Mouse (Mus musculus) olfactory bulb, adult 2 months (tissue): ENCODE measurements around the gene Zfp704. TPM values are rescaled to one million over a fixed set of nuclear protein-coding genes. Genes with fewer than 3 reads are reported as not detected.

Experiments
- H3K27ac ChIP-seq: fragments of 200-500 bp; 2 replicates; pipeline ENCODE4 v1.5.1; 2012; ENCODE audit warnings: low read depth, low read length; ENCODE audit not compliant: insufficient read depth
- H3K4me1 ChIP-seq: fragments of 200-500 bp; 2 replicates; pipeline ENCODE4 v1.6.1; 2012; ENCODE audit warnings: low read length; ENCODE audit not compliant: control insufficient read depth, insufficient read depth
- H3K4me3 ChIP-seq: fragments of 200-500 bp; 2 replicates; pipeline ENCODE4 v1.5.1; 2012; ENCODE audit warnings: mild to moderate bottlenecking, low read depth, low read length, moderate library complexity; ENCODE audit not compliant: insufficient read depth
- CTCF ChIP-seq: fragments of 200-500 bp; IDR thresholded peaks from 2 replicates; pipeline ENCODE4 v1.5.1; 2012; ENCODE audit warnings: low read depth, mild to moderate bottlenecking, low read length, moderate library complexity; ENCODE audit not compliant: insufficient read depth
- POLR2A ChIP-seq: fragments of 200-500 bp; IDR thresholded peaks from 2 replicates; pipeline ENCODE4 v1.6.1; 2012; ENCODE audit warnings: mild to moderate bottlenecking, low read depth, low read length, moderate library complexity; ENCODE audit not compliant: insufficient read depth
- WGBS: fragments of 180-500 bp; shearing (Covaris S2); methylation state at CpG from one replicate; pipeline ENCODE4 v1.1.7; 2018; 5-methylcytosine and 5-hydroxymethylcytosine counted together
- polyA plus RNA-seq: library from polyadenylated mRNA; stranded (reverse); fragments of >200 nt; gene quantifications from 2 replicates; pipeline ENCODE4 v1.2.4, GENCODE M21; 2012; ENCODE audit warnings: low replicate concordance; ENCODE audit not compliant: missing spikeins, insufficient read depth, insufficient read length

Gene Zfp704
- polyA plus RNA-seq, 1 experiment, result not detected

- WGBS, result 85% methylated on average over 7 of the region's 7 CpGs
- no peak overlapping the region for H3K27ac ChIP-seq
- no peak overlapping the region for H3K4me3 ChIP-seq
- TF ChIP-seq CTCF, result no peak
- TF ChIP-seq POLR2A, result no peak
- H3K4me1 ChIP-seq, result no peaks in the 10 kb centered on the region
These were observed 160.5 kb downstream of the Zfp704 start for GRCm38 (mm10) chr3:9449261-9450007.

GRCm38 (mm10) chr3:9448541-9448940, 161.3 kb downstream of the Zfp704 start:
- Histone ChIP-seq H3K27ac (no peak overlapping the region), H3K4me1 (no peaks in the 10 kb centered on the region), H3K4me3 (no peak overlapping the region)
- TF ChIP-seq CTCF (no peak), POLR2A (no peak)
- WGBS, result 97% methylated on average over 5 of the region's 5 CpGs

DNA sequence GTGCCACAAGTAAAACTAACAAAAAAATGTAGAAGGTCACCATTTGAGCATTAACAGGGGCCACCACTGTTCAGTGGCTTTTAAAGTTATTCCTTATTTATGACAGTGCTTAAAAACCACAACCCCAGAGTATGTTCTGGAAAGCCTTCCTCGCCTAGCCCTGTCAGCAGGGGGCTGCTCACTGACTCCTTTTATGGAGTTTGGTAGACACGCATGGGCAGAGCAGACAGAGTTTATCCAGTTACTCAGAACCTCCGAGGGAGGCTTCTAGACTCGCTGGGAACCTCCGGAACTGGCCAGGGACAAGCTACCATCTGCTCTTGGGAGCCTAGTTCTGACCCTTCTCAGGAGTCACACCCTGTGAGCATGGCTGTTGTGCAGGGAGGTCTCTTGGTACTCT, 165.3 kb downstream of the Zfp704 start:
- 87% methylated on average over 5 of the region's 5 CpGs for WGBS
- peaks cover 9% of the 10 kb centered on the region for H3K4me1 ChIP-seq
- H3K4me3 ChIP-seq, result no peak overlapping the region
- TF ChIP-seq CTCF, result no peak
- H3K27ac ChIP-seq, result no peak overlapping the region

- H3K4me3 ChIP-seq, result no peak overlapping the region
- no peak overlapping the region for H3K27ac ChIP-seq
- TF ChIP-seq CTCF (no peak), POLR2A (no peak)
- WGBS, result 94% methylated on average over 7 of the region's 7 CpGs
- peaks cover 9% of the 10 kb centered on the region for H3K4me1 ChIP-seq
These were observed 165.9 kb downstream of the Zfp704 start for GRCm38 (mm10) chr3:9443981-9444380.

DNA sequence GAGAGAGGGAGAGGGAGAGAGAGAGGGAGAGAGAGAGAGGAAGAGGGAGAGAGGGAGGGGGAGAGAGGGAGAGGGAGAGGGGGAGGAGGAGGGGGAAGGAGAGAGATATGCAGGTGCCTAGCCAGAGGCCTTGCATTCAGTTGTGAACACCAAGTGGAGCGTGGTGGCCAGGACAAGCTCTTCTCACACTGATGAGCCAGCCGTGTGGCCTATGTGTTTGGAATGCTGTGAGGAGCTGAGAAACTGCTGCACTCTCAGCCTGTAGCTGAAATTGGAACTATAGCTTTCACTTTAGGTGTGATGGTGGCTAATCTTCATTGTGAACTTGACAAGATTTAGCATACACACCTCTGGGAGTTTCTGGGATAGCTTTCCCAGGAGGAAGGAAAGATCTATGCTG, 166.4 kb downstream of the Zfp704 start:
- 75% methylated on average over 2 of the region's 2 CpGs for WGBS
- Histone ChIP-seq H3K27ac (no peak overlapping the region), H3K4me1 (peaks cover 9% of the 10 kb centered on the region), H3K4me3 (no peak overlapping the region)
- TF ChIP-seq CTCF (no peak), POLR2A (no peak)

DNA sequence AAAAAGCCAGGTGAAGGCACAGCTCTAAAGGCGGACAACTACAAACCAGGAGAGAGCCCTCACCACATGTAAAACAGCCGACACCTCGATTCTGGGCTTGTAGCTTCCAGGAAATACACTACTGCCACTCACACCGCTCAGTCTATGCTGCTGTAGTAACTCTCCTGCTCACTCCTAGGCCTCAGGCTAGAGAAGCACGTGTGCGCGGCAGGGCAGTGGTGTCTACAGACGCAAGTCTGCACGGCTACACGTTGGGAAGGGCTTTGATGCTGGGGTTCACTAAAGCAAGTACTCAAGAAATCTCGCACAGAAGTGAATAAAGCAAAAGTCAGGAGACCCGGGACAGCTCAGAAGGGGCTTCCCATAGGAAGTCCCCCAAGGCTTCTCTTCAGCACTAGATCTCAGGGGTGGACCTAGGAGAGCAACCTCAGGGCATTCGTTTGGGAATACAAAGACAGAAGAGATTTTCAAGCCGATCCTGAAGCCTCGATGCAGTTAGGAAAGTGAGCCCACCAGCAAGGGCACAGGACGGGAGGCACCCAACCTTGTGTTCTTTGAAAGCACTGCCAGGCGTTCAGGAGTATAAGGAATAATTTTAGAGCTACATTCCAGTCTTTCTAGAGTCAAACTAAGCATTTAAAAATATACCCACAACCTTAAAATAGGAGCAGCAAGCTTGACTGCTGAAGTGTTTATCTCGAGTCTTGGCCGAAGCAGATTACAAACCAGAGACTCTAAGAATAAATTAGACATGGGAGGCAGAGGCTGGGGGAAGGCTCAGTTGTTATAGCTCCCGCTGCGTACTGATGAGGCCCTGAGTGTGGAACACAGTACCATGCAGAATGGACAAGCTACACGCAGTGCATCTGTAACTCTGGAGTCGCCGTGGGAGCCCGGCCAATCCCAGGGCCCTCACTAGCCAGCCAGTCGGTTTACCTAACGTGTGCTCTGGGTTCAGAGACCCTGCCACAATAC, 168.0 kb downstream of the Zfp704 start:
- TF ChIP-seq POLR2A (no peak), CTCF (no peak)
- H3K27ac ChIP-seq, result no peak overlapping the region
- no peak overlapping the region for H3K4me3 ChIP-seq
- 74% methylated on average over 27 of the region's 27 CpGs for WGBS
- peaks cover 9% of the 10 kb centered on the region for H3K4me1 ChIP-seq

GRCm38 (mm10) chr3:9440466-9440865, 169.4 kb downstream of the Zfp704 start:
- Histone ChIP-seq H3K27ac (no peak overlapping the region), H3K4me1 (peaks cover 9% of the 10 kb centered on the region), H3K4me3 (no peak overlapping the region)
- TF ChIP-seq POLR2A, result no peak
- no peak for TF ChIP-seq CTCF
- 88% methylated on average over 6 of the region's 6 CpGs for WGBS

GRCm38 (mm10) chr3:9439619-9440286, 170.1 kb downstream of the Zfp704 start:
- Histone ChIP-seq H3K27ac (no peak overlapping the region), H3K4me1 (peaks cover 9% of the 10 kb centered on the region), H3K4me3 (no peak overlapping the region)
- no peak for TF ChIP-seq CTCF
- no peak for TF ChIP-seq POLR2A
- 88% methylated on average over 11 of the region's 11 CpGs for WGBS

GRCm38 (mm10) chr3:9436256-9436655, 173.6 kb downstream of the Zfp704 start:
- TF ChIP-seq POLR2A (no peak), CTCF (no peak)
- Histone ChIP-seq H3K4me1 (peaks cover 7% of the 10 kb centered on the region; the same call in 1 of the 2 replicates), H3K27ac (no peak overlapping the region), H3K4me3 (no peak overlapping the region)
- WGBS, result 81% methylated on average over 6 of the region's 6 CpGs
